Mouse (Mus musculus) kidney, embryonic 14.5 days (tissue): ENCODE measurements around the gene Arpp21. TPM values are rescaled to one million over a fixed set of nuclear protein-coding genes. Genes with fewer than 3 reads are reported as not detected.

Source experiments
- ATAC-seq: fragments of 200-750 bp; cut with Nextera tagmentation; 2 replicates; pipeline ENCODE4 v1.8.0; 2017; ENCODE audit warnings: moderate number of reproducible peaks, mild to moderate bottlenecking, moderate TSS enrichment, moderate library complexity; ENCODE audit not compliant: low FRiP score, low TSS enrichment
- H3K27ac ChIP-seq: fragments of 300-500 bp; sonication (generic); 2 replicates; pipeline ENCODE4 v1.5.1; 2014; ENCODE audit warnings: low read depth, mild to moderate bottlenecking, low read length, moderate library complexity, mixed read lengths
- H3K27me3 ChIP-seq: fragments of 300-500 bp; sonication (generic); 2 replicates; pipeline ENCODE4 v1.6.1; 2014; ENCODE audit warnings: mild to moderate bottlenecking, low read length; ENCODE audit not compliant: control insufficient read depth, insufficient read depth
- H3K36me3 ChIP-seq: fragments of 300-500 bp; sonication (generic); 2 replicates; pipeline ENCODE4 v1.6.1; 2014; ENCODE audit warnings: low read length, mixed read lengths; ENCODE audit not compliant: control insufficient read depth, insufficient read depth
- H3K4me1 ChIP-seq: fragments of 300-500 bp; sonication (generic); 2 replicates; pipeline ENCODE4 v1.6.1; 2014; ENCODE audit warnings: low read length, mixed read lengths; ENCODE audit not compliant: control insufficient read depth, insufficient read depth
- H3K4me2 ChIP-seq: fragments of 300-500 bp; sonication (generic); replicated peaks from 2 replicates; pipeline ENCODE4 v1.6.1; 2014; ENCODE audit warnings: low read depth, mild to moderate bottlenecking, low read length
- H3K4me3 ChIP-seq: fragments of 300-500 bp; sonication (generic); 2 replicates; pipeline ENCODE4 v1.5.1; 2014; ENCODE audit warnings: mild to moderate bottlenecking, low read length
- H3K9ac ChIP-seq: fragments of 300-500 bp; sonication (generic); 2 replicates; pipeline ENCODE4 v1.6.1; 2014; ENCODE audit warnings: low read depth, mild to moderate bottlenecking, low read length, moderate library complexity
- H3K9me3 ChIP-seq: fragments of 300-500 bp; sonication (generic); 2 replicates; pipeline ENCODE4 v1.6.1; 2016; ENCODE audit warnings: low read length; ENCODE audit not compliant: control insufficient read depth
- WGBS: fragments of 180-500 bp; shearing (Covaris S2); extraction: QIAGEN DNeasy Blood & Tissue Kit; methylation state at CpG from one replicate; pipeline ENCODE4 v1.1.7; 2014; 5-methylcytosine and 5-hydroxymethylcytosine counted together
- polyA plus RNA-seq: library from polyadenylated mRNA; unstranded; fragments of >200 nt; fragmentation: Nextera tagmentation; extraction: Ambion mirVana; gene quantifications from 2 replicates; pipeline ENCODE4 v1.2.1, GENCODE M21; 2014

Gene Arpp21
- polyA plus RNA-seq, 1 experiment from 2014 or later: 0.55 TPM

GRCm38 (mm10) chr9:112140658-112141057, 95.1 kb downstream of the Arpp21 start:
- Histone ChIP-seq H3K27me3 (no peaks in the 10 kb centered on the region), H3K36me3 (no peaks in the 10 kb centered on the region), H3K4me3 (no peak overlapping the region), H3K27ac (no peak overlapping the region), H3K9ac (no peak overlapping the region), H3K4me2 (no peak overlapping the region), H3K9me3 (no peaks in the 10 kb centered on the region), H3K4me1 (no peaks in the 10 kb centered on the region)
- no peak for ATAC-seq
- 82% methylated on average over 8 of the region's 8 CpGs for WGBS

GRCm38 (mm10) chr9:112137820-112138219, 97.9 kb downstream of the Arpp21 start:
- Histone ChIP-seq H3K27ac (no peak overlapping the region), H3K4me3 (no peak overlapping the region), H3K9me3 (no peaks in the 10 kb centered on the region), H3K4me2 (no peak overlapping the region), H3K36me3 (no peaks in the 10 kb centered on the region), H3K27me3 (no peaks in the 10 kb centered on the region), H3K9ac (no peak overlapping the region), H3K4me1 (no peaks in the 10 kb centered on the region)
- no peak for ATAC-seq

GRCm38 (mm10) chr9:112130812-112131211, 104.9 kb downstream of the Arpp21 start:
- Histone ChIP-seq H3K4me2 (no peak overlapping the region), H3K36me3 (no peaks in the 10 kb centered on the region), H3K9me3 (no peaks in the 10 kb centered on the region), H3K4me3 (no peak overlapping the region), H3K4me1 (0 out of 2 replicates have a peak, but pooled peaks cover 3% of the 10 kb centered on the region), H3K27me3 (peaks cover 3% of the 10 kb centered on the region; the same call in 1 of the 2 replicates), H3K9ac (no peak overlapping the region), H3K27ac (no peak overlapping the region)
- peak; percentile 69; the same call in 1 of the 2 replicates for ATAC-seq
- 45% methylated on average over 3 of the region's 3 CpGs for WGBS

- WGBS: 29% methylated on average over 10 of the region's 10 CpGs
- Histone ChIP-seq H3K27me3 (peaks cover 4% of the 10 kb centered on the region), H3K9me3 (no peaks in the 10 kb centered on the region), H3K4me3 (no peak overlapping the region), H3K4me1 (0 out of 2 replicates have a peak, but pooled peaks cover 2% of the 10 kb centered on the region), H3K4me2 (no peak overlapping the region), H3K36me3 (no peaks in the 10 kb centered on the region), H3K9ac (no peak overlapping the region), H3K27ac (no peak overlapping the region)
- peak; percentile 61 for ATAC-seq
Observed at GRCm38 (mm10) chr9:112124667-112125066, 111.1 kb downstream of the Arpp21 start.

GRCm38 (mm10) chr9:112124184-112124583, 111.6 kb downstream of the Arpp21 start:
- Histone ChIP-seq H3K9ac (no peak overlapping the region), H3K36me3 (no peaks in the 10 kb centered on the region), H3K4me2 (no peak overlapping the region), H3K27ac (no peak overlapping the region), H3K4me3 (no peak overlapping the region), H3K27me3 (peaks cover 8% of the 10 kb centered on the region), H3K4me1 (0 out of 2 replicates have a peak, but pooled peaks cover 2% of the 10 kb centered on the region), H3K9me3 (no peaks in the 10 kb centered on the region)
- no peak for ATAC-seq
- WGBS: 67% methylated on average over 4 of the region's 4 CpGs

GRCm38 (mm10) chr9:112123421-112123828, 112.3 kb downstream of the Arpp21 start:
- Histone ChIP-seq H3K9me3 (no peaks in the 10 kb centered on the region), H3K4me3 (no peak overlapping the region), H3K27ac (no peak overlapping the region), H3K36me3 (no peaks in the 10 kb centered on the region), H3K27me3 (peaks cover 9% of the 10 kb centered on the region), H3K4me1 (peaks cover 4% of the 10 kb centered on the region; the same call in 1 of the 2 replicates), H3K4me2 (no peak overlapping the region), H3K9ac (no peak overlapping the region)
- 19% methylated on average over 6 of the region's 6 CpGs for WGBS
- peak; percentile 68 for ATAC-seq

- H3K4me3 ChIP-seq: no peak overlapping the region
- no peak overlapping the region for H3K9ac ChIP-seq
- 42% methylated on average over 3 of the region's 3 CpGs for WGBS
- H3K27ac ChIP-seq: no peak overlapping the region
- ATAC-seq: no peak
- H3K4me2 ChIP-seq: no peak overlapping the region
- H3K9me3 ChIP-seq: no peaks in the 10 kb centered on the region
- peaks cover 5% of the 10 kb centered on the region; the same call in 1 of the 2 replicates for H3K4me1 ChIP-seq
- H3K27me3 ChIP-seq: peaks cover 6% of the 10 kb centered on the region; the same call in 1 of the 2 replicates
- H3K36me3 ChIP-seq: no peaks in the 10 kb centered on the region
Observed at GRCm38 (mm10) chr9:112119535-112119934, 116.2 kb downstream of the Arpp21 start.

GRCm38 (mm10) chr9:112119106-112119433, 116.7 kb downstream of the Arpp21 start:
- Histone ChIP-seq H3K4me2 (no peak overlapping the region), H3K4me1 (peaks cover 5% of the 10 kb centered on the region; the same call in 1 of the 2 replicates), H3K4me3 (no peak overlapping the region), H3K9ac (no peak overlapping the region), H3K9me3 (no peaks in the 10 kb centered on the region), H3K36me3 (no peaks in the 10 kb centered on the region), H3K27ac (no peak overlapping the region), H3K27me3 (peaks cover 6% of the 10 kb centered on the region; the same call in 1 of the 2 replicates)
- WGBS: 34% methylated on average over 7 of the region's 7 CpGs
- no peak for ATAC-seq

- peak; percentile 74; the same call in 1 of the 2 replicates for ATAC-seq
- WGBS: 2% methylated on average over 22 of the region's 22 CpGs
- peak overlapping the region; percentile 49 for H3K4me2 ChIP-seq
- peaks cover 5% of the 10 kb centered on the region; the same call in 1 of the 2 replicates for H3K4me1 ChIP-seq
- H3K27me3 ChIP-seq: peaks cover 6% of the 10 kb centered on the region; the same call in 1 of the 2 replicates
- peak overlapping the region; percentile 29 for H3K4me3 ChIP-seq
- peak overlapping the region; percentile 1; the same call in 1 of the 2 replicates for H3K9ac ChIP-seq
- no peaks in the 10 kb centered on the region for H3K36me3 ChIP-seq
- H3K9me3 ChIP-seq: no peaks in the 10 kb centered on the region
- H3K27ac ChIP-seq: no peak overlapping the region
Observed at GRCm38 (mm10) chr9:112118411-112119105, 117.2 kb downstream of the Arpp21 start.
